Mouse (Mus musculus): ENCODE measurements around the gene Tpcn1. TPM values are rescaled to one million over a fixed set of nuclear protein-coding genes. Genes with fewer than 3 reads are reported as not detected.

The Tpcn1 gene
- polyA plus RNA-seq, 2 experiments, result 17.8 to 19.3 TPM

DNA sequence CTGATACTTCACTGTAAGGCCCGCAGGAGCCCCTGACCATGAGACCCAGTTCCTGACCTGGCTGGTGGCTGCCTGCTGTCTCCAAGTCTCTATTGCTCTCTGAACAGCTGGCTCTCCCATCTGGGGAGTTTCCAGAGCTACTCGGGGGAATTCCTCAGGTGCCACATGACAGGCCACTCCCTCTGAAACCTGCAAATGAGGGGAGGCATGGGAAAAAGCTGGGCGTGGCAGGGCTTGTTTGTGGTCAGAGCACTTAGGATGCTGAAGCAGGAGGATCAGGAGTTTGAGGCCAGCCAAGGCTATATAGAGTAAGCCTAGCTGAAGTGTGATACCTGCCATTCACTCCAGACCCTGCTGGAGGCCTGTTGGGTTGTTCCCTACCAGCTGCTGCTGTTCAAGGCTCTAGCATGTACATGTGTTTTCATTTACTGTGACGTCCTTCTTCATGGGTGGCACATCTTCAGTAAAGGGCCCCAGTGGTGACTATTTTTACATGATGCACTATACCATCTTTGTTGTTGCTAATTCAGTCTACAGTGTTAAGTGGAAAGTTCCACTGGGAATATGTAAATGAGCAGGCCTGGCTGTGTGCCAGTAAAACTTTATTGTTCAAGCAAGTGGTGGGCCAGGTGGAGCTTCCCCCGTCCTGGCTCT is 33.9 kb upstream of the Tpcn1 start:
- H3K27ac ChIP-seq, result no peak overlapping the region
- no peak for TF ChIP-seq EP300 (IDR thresholded peaks at IDR 0.05; ENCODE audit: low read depth)
- TF ChIP-seq CTCF (IDR thresholded peaks at IDR 0.05; ENCODE audit: low read depth), result no peak
- peaks cover 26% of the 10 kb centered on the region for H3K36me3 ChIP-seq (replicated peaks; ENCODE audit: control insufficient read depth, insufficient read depth, low read depth)
- H3K4me3 ChIP-seq (ENCODE audit: insufficient read depth in 1 of 2, low read depth in 2 of 2, low read length in 2 of 2), result no peak overlapping the region
- DNase-seq (ENCODE audit: low read depth in 3 of 3, low spot score in 3 of 3), result no peak
- WGBS (ENCODE audit: insufficient replicate concordance), result 69% methylated on average over 5 of the region's 5 CpGs
- no peak overlapping the region for H3K4me2 ChIP-seq (ENCODE audit: low read depth)
- no peaks in the 10 kb centered on the region for H3K4me1 ChIP-seq (replicated peaks; ENCODE audit: control insufficient read depth in 2 of 2, insufficient read depth in 2 of 2, low read length in 1 of 2)
- H3K9ac ChIP-seq (replicated peaks), result no peak overlapping the region
- H3K9me3 ChIP-seq (ENCODE audit: control insufficient read depth, low read length), result no peaks in the 10 kb centered on the region
- H3K27me3 ChIP-seq (ENCODE audit: control insufficient read depth, insufficient read depth, low read length), result no peaks in the 10 kb centered on the region
- ATAC-seq (ENCODE audit: insufficient read depth), result no peak

DNA sequence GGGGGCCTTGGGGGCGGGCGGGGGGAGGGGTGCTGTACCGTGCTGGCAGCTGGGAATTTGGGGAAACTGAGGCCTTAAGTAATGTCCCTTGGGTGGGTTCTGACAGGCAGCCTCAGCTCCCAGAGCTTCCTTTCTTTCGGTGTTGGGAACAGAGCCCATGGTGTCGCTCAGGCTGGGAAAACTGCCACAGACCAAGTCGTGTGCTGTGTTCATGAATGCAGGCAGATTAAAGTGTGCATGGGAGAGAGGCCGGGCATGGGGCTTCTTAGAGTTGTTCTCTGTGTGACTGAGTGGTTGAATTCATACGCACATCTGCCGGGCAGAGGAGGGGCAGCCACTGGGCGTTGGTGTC is 33.3 kb upstream of the Tpcn1 start:
- H3K4me3 ChIP-seq (ENCODE audit: insufficient read depth in 1 of 2, low read depth in 2 of 2, low read length in 2 of 2), result no peak overlapping the region
- H3K27ac ChIP-seq, result no peak overlapping the region
- H3K4me1 ChIP-seq (replicated peaks; ENCODE audit: control insufficient read depth in 2 of 2, insufficient read depth in 2 of 2, low read length in 1 of 2), result no peaks in the 10 kb centered on the region
- 82% methylated on average over 10 of the region's 10 CpGs for WGBS (ENCODE audit: insufficient replicate concordance)
- no peak overlapping the region for H3K9ac ChIP-seq (replicated peaks)
- H3K4me2 ChIP-seq (ENCODE audit: low read depth), result no peak overlapping the region
- peaks cover 26% of the 10 kb centered on the region for H3K36me3 ChIP-seq (replicated peaks; ENCODE audit: control insufficient read depth, insufficient read depth, low read depth)
- no peaks in the 10 kb centered on the region for H3K27me3 ChIP-seq (ENCODE audit: control insufficient read depth, insufficient read depth, low read length)
- DNase-seq (ENCODE audit: low read depth in 3 of 3, low spot score in 3 of 3), result no peak
- no peaks in the 10 kb centered on the region for H3K9me3 ChIP-seq (ENCODE audit: control insufficient read depth, low read length)
- TF ChIP-seq EP300 (IDR thresholded peaks at IDR 0.05; ENCODE audit: low read depth) (no peak), CTCF (IDR thresholded peaks at IDR 0.05; ENCODE audit: low read depth) (no peak)
- no peak for ATAC-seq (ENCODE audit: insufficient read depth)

DNA sequence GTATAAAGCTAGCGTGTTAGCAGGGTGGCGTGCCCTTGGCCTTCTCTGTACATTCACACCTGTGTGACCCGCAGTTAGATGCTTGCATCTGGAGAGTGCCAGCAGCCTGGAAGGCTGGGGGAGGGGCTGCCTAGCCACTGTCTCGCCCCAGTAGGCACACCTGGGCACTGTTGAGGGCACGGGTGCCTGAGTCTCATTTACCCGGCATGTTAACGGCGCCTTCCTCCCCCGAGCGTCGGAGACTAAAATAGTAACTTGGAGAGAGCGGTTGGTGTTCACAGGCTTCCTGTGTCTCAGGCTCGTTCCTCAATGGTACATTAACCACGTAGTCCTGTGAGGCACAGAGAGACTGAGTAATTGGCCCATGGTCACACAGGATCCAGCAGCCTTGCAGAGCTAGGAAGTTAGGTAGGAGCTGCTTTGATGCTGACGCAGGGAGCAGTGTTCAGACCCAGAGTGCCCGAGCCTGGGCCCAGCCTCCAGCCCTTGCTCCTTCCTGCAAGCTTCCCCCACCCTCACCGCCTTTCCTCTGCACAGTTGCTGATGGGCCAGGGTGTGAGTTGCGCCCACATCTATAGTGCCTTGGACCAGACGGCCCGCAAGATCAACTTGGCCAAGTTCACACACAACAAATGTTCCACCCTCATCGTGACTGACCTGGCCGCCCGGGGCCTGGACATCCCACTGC is 32.7 kb upstream of the Tpcn1 start:
- Histone ChIP-seq H3K27me3 (ENCODE audit: control insufficient read depth, insufficient read depth, low read length) (no peaks in the 10 kb centered on the region), H3K4me2 (ENCODE audit: low read depth) (no peak overlapping the region), H3K27ac (no peak overlapping the region), H3K9ac (replicated peaks) (no peak overlapping the region), H3K4me1 (replicated peaks; ENCODE audit: control insufficient read depth in 2 of 2, insufficient read depth in 2 of 2, low read length in 1 of 2) (no peaks in the 10 kb centered on the region), H3K4me3 (ENCODE audit: insufficient read depth in 1 of 2, low read depth in 2 of 2, low read length in 2 of 2) (no peak overlapping the region), H3K36me3 (replicated peaks; ENCODE audit: control insufficient read depth, insufficient read depth, low read depth) (peaks cover 26% of the 10 kb centered on the region), H3K9me3 (ENCODE audit: control insufficient read depth, low read length) (no peaks in the 10 kb centered on the region)
- DNase-seq (ENCODE audit: low read depth in 3 of 3, low spot score in 3 of 3) (no peak), ATAC-seq (ENCODE audit: insufficient read depth) (no peak)
- TF ChIP-seq EP300 (IDR thresholded peaks at IDR 0.05; ENCODE audit: low read depth), result no peak
- TF ChIP-seq CTCF (IDR thresholded peaks at IDR 0.05; ENCODE audit: low read depth), result no peak
- 76% methylated on average over 23 of the region's 23 CpGs for WGBS (ENCODE audit: insufficient replicate concordance)

DNA sequence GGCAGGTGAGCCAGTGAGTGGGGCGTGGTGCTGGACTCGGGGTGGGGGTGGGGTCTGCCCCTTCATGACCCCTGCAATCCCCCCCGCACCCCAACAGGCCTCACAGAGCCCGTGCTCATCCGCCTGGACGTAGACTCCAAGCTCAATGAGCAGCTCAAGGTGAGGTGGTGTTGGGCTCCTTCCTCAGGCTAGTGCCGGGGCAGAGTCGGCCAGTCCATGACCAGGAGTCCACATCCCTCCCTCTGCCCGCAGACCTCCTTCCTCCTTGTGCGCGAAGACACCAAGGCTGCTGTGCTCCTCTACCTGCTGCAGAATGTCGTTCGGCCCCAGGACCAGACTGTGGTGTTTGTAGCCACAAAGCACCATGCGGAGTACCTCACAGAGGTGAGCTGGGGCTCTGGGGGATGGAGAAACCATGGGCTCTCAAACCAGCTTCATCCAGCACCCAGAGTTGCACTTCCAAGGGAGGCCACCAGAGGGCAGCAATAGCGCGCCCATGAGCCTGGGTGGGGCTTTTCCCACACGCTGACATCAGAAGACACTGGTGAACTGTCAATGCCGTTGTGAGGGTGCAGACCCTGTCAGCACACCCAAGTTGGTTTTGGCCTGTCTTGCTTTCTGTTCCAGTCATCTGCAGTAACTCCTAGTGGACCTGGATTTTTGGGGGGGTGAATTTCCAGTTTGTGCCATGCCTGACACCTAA is 32.1 kb upstream of the Tpcn1 start:
- Histone ChIP-seq H3K4me2 (ENCODE audit: low read depth) (no peak overlapping the region), H3K27ac (no peak overlapping the region), H3K9me3 (ENCODE audit: control insufficient read depth, low read length) (no peaks in the 10 kb centered on the region), H3K4me3 (ENCODE audit: insufficient read depth in 1 of 2, low read depth in 2 of 2, low read length in 2 of 2) (no peak overlapping the region), H3K4me1 (replicated peaks; ENCODE audit: control insufficient read depth in 2 of 2, insufficient read depth in 2 of 2, low read length in 1 of 2) (no peaks in the 10 kb centered on the region), H3K9ac (replicated peaks) (no peak overlapping the region), H3K27me3 (ENCODE audit: control insufficient read depth, insufficient read depth, low read length) (no peaks in the 10 kb centered on the region), H3K36me3 (replicated peaks; ENCODE audit: control insufficient read depth, insufficient read depth, low read depth) (peaks cover 26% of the 10 kb centered on the region)
- peak; percentile 24; the same call in 1 of the 2 replicates for ATAC-seq (ENCODE audit: insufficient read depth)
- TF ChIP-seq EP300 (IDR thresholded peaks at IDR 0.05; ENCODE audit: low read depth) (no peak), CTCF (IDR thresholded peaks at IDR 0.05; ENCODE audit: low read depth) (peak; percentile 99)
- peak in 2 of 3 experiments; percentile 47 to 61 for DNase-seq (ENCODE audit: low read depth in 3 of 3, low spot score in 3 of 3)
- 61% methylated on average over 18 of the region's 18 CpGs for WGBS (ENCODE audit: insufficient replicate concordance)

DNA sequence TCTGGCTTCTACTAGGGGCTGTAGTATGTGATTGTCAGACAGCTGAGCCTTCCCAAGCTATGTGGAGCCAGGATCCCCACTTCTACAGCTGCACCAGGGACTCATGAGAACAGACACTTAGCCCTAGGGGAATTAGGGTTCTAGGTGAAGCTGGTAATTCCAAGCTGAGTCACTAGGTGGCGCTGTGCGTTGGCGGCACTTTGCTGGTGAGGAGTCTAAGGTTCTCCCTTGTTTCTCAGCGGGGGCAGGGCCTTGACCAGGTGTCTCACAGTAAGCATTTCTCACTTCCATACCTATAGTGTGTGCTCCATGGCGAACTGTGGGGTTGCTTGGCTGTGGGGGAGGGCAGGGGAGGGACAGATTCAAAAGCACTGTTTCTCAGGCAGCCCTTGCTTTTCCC is 30.7 kb upstream of the Tpcn1 start:
- peak; percentile 97 for TF ChIP-seq CTCF (IDR thresholded peaks at IDR 0.05; ENCODE audit: low read depth)
- no peak for TF ChIP-seq EP300 (IDR thresholded peaks at IDR 0.05; ENCODE audit: low read depth)
- H3K27me3 ChIP-seq (ENCODE audit: control insufficient read depth, insufficient read depth, low read length), result no peaks in the 10 kb centered on the region
- no peak overlapping the region for H3K9ac ChIP-seq (replicated peaks)
- 22% methylated on average over 5 of the region's 5 CpGs for WGBS (ENCODE audit: insufficient replicate concordance)
- DNase-seq (ENCODE audit: low read depth in 3 of 3, low spot score in 3 of 3) (no peak), ATAC-seq (ENCODE audit: insufficient read depth) (no peak)
- H3K4me1 ChIP-seq (replicated peaks; ENCODE audit: control insufficient read depth in 2 of 2, insufficient read depth in 2 of 2, low read length in 1 of 2), result no peaks in the 10 kb centered on the region
- no peaks in the 10 kb centered on the region for H3K9me3 ChIP-seq (ENCODE audit: control insufficient read depth, low read length)
- H3K27ac ChIP-seq, result no peak overlapping the region
- H3K4me2 ChIP-seq (ENCODE audit: low read depth), result no peak overlapping the region
- H3K4me3 ChIP-seq (ENCODE audit: insufficient read depth in 1 of 2, low read depth in 2 of 2, low read length in 2 of 2), result no peak overlapping the region
- peaks cover 26% of the 10 kb centered on the region for H3K36me3 ChIP-seq (replicated peaks; ENCODE audit: control insufficient read depth, insufficient read depth, low read depth)
